Mouse (Mus musculus) megakaryocyte, embryonic 14.5 days (primary cell): Measurements from ENCODE around the gene Etnk1. TPM values are rescaled to one million over a fixed set of nuclear protein-coding genes. Genes with fewer than 3 reads are reported as not detected.

Experiments
- H3K27me3 ChIP-seq: replicated peaks from 2 replicates; pipeline ENCODE3; 2012; ENCODE audit warnings: inconsistent platforms
- H3K36me3 ChIP-seq: replicated peaks from 2 replicates; pipeline ENCODE3; 2012; ENCODE audit warnings: low read length, inconsistent platforms, mixed read lengths
- H3K4me1 ChIP-seq: 2 replicates; pipeline ENCODE4 v1.6.1; 2012; ENCODE audit warnings: inconsistent platforms
- H3K4me3 ChIP-seq: replicated peaks from 2 replicates; pipeline ENCODE3; 2012; ENCODE audit warnings: moderate library complexity, mild to moderate bottlenecking, inconsistent platforms
- H3K9me3 ChIP-seq: 2 replicates; pipeline ENCODE4 v1.6.1; 2012; ENCODE audit warnings: inconsistent platforms
- FLI1 ChIP-seq: IDR thresholded peaks from 2 replicates; pipeline ENCODE4 v1.6.1; 2012; ENCODE audit warnings: low read length, inconsistent platforms, mixed read lengths
- GATA1 ChIP-seq: IDR thresholded peaks from 3 replicates; pipeline ENCODE4 v1.6.1; 2012; ENCODE audit warnings: mixed read lengths, low read length, inconsistent platforms, borderline replicate concordance
- polyA plus RNA-seq: library from polyadenylated mRNA; stranded (reverse); fragments of >175 nt; gene quantifications from 2 replicates; pipeline ENCODE4 v1.2.3, GENCODE M21; 2012; ENCODE audit warnings: low replicate concordance; ENCODE audit not compliant: insufficient read depth

Gene Etnk1
- polyA plus RNA-seq, 1 experiment = 3.1 TPM

DNA sequence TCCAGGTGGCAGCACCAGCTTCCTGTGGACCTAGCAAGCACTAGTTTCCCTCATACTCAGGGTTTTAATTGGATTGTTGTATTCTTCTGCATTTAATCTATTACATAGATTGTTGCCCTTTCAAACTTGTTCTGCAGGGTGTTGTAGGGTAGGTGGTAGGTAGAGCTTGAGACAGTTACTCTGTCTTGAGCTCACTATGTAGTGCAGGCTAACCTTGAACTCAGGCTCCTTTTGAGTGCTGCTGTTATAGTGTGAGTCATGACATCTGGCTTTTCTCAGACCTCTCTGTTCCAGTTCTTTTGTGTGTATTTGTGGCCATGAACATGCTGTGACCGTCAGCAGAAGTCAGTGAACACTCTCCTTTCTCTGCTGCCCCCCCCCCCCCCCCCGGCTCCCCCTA is 12.7 kb downstream of the Etnk1 start:
- Histone ChIP-seq H3K36me3 (peaks cover 96% of the 10 kb centered on the region), H3K4me1 (peaks cover 75% of the 10 kb centered on the region)

DNA sequence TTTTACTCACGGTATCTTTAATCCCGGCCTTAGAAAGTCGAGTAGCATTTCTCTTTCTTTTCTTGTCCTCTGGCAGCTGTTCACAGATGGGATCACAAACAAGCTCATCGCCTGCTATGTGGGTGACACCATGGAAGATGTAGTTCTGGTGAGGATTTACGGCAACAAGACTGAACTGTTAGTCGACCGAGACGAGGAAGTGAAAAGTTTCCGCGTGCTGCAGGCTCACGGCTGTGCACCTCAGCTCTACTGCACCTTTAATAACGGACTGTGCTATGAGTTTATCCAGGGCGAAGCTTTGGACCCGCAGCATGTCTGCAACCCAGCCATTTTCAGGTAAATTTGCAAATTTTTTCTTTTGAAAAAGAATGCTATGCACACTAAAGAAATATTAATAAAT is 13.5 kb downstream of the Etnk1 start:
- Histone ChIP-seq H3K27me3 (no peaks in the 10 kb centered on the region), H3K4me3 (no peak overlapping the region), H3K4me1 (peaks cover 68% of the 10 kb centered on the region), H3K36me3 (peaks cover 98% of the 10 kb centered on the region), H3K9me3 (no peaks in the 10 kb centered on the region)
- TF ChIP-seq GATA1 (no peak), FLI1 (no peak)

More for the DNA sequence above, 12.7 kb downstream of the Etnk1 start:
- Histone ChIP-seq H3K4me3 (no peak overlapping the region), H3K9me3 (no peaks in the 10 kb centered on the region), H3K27me3 (no peaks in the 10 kb centered on the region)
- TF ChIP-seq FLI1 (no peak), GATA1 (no peak)

DNA sequence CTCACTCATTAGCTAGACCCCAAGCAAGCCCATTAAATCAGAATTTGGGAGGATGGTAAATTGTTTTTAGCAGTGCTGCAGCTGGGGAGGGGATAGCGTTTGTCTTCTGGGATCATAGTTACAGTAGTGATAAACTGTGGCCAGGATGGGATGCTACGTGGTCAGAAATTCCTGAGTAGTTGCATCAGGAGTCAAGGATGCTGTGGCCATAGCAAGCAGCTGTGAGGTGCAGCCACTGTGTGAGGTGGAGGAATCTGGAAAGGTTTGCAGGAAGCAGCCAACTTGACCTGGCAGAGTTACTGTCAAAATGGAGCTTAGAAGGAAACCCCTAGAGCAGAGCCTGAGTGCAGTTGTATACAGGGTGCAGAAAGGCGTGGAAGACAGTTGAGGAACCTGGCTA is 17.1 kb downstream of the Etnk1 start:
- Histone ChIP-seq H3K36me3 (peaks cover 94% of the 10 kb centered on the region), H3K4me1 (peaks cover 37% of the 10 kb centered on the region)
- TF ChIP-seq FLI1 (no peak), GATA1 (no peak)

DNA sequence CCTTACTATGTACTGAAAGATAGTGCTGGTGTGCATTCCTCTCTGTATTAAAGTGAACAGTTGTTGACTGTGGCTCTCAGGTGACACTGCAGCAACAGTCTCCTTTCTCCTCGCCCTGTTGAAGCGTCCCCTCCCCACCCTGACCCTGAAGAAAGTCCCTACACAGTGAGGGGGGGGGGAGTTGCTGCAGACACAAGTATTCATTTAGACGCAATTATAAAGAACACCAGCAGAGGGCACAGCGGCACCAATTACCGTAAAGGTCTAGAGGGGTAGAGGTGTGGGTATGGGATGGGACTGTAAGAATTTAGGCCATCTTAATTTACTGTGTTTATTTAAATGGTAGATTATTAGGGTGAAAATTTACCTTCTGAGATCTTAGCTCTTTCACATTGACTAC is 17.7 kb downstream of the Etnk1 start:
- no peaks in the 10 kb centered on the region for H3K27me3 ChIP-seq
- H3K4me3 ChIP-seq = no peak overlapping the region
- H3K9me3 ChIP-seq = no peaks in the 10 kb centered on the region
- H3K4me1 ChIP-seq = peaks cover 36% of the 10 kb centered on the region
- TF ChIP-seq FLI1 = no peak
- no peak for TF ChIP-seq GATA1
- H3K36me3 ChIP-seq = peaks cover 94% of the 10 kb centered on the region

More for the DNA sequence above, 17.1 kb downstream of the Etnk1 start:
- H3K9me3 ChIP-seq = no peaks in the 10 kb centered on the region
- H3K27me3 ChIP-seq = no peaks in the 10 kb centered on the region
- H3K4me3 ChIP-seq = no peak overlapping the region

DNA sequence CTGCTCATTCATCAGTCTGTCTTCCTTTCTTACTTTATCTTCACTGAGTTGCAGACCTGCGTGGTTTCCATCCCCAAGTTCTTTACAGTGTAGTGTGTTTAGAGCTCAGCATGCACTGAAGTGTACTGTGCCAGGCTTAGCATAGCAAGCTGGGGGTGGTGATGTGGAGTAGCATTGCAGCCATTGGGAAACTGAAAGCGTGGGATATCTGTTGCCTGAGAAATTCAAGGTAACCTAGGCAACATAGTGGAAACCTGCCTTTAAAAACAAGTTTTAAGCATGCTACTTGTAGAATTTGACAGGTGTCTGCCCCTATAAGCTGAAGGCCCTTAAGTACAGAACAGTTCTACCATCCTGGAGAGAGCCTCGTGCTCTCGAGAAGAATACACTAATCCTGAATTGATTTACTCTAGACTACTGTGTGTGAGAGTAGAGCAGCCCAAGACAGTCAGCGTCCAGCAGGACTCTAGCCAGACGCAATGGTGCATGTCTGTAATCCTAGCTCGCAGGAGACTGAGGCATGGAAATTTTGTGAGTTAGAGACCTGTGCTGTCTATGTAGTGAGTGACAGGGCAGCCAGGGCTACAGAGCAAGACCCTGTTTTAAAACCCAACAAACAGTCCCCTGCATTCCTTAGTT is 23.9 kb downstream of the Etnk1 start:
- H3K4me3 ChIP-seq = no peak overlapping the region
- no peaks in the 10 kb centered on the region for H3K27me3 ChIP-seq
- H3K9me3 ChIP-seq = no peaks in the 10 kb centered on the region
- TF ChIP-seq FLI1 = no peak
- no peak for TF ChIP-seq GATA1
- H3K36me3 ChIP-seq = peaks cover 96% of the 10 kb centered on the region
- peaks cover 16% of the 10 kb centered on the region for H3K4me1 ChIP-seq

DNA sequence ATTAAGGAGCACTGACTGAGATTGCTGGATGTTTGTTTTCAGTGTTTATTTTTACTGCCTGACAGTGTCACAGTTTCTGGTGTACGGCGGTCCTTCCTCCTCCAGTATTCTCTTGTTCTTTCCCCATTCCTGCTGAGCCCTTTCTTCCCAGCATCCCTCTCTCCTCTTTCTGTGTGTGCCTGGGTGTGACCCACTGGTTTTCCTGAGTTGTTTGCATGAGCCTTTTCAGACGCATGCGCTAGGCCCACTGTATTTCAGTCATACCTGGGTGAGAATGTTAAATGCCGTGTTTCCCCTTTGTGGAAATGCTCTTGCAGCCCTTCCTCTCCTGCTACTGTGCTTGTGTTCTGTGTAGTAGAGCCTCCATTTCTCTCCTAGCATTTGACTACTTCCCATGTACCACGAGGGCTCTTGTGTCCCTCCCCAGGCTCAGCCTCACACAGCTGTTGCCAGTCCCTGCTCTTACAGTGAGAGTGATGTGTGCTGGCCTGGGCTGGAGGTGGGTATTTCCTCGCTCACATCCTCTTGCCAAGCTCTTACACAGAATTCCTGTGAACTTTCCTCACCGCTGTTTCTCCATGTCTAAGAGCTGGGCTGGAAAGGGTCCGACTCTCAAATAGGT is 24.6 kb downstream of the Etnk1 start:
- Histone ChIP-seq H3K36me3 (peaks cover 95% of the 10 kb centered on the region), H3K4me1 (peaks cover 16% of the 10 kb centered on the region), H3K4me3 (no peak overlapping the region), H3K27me3 (no peaks in the 10 kb centered on the region), H3K9me3 (no peaks in the 10 kb centered on the region)
- TF ChIP-seq FLI1 (no peak), GATA1 (no peak)

DNA sequence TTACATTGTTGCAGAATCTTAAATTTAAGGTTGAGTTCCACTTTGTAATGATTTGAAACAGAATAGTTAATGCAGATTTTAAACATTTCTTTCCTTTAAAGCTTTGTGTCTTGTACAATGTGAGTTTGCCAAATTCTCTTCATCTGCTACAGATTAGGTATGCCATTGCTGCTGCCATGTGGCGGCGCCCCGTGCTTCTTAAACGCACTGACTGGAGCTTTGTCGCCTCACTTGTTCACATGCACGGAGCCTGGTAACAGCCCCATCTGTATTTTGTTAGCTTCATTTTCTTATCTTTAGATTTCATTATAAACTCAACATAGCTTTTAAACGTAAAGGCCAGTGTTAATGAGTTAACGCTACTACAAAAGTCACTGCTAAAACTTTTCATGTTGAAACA is 25.7 kb downstream of the Etnk1 start:
- peaks cover 16% of the 10 kb centered on the region for H3K4me1 ChIP-seq
- TF ChIP-seq FLI1 (no peak), GATA1 (no peak)
- H3K4me3 ChIP-seq = no peak overlapping the region
- H3K27me3 ChIP-seq = no peaks in the 10 kb centered on the region
- H3K9me3 ChIP-seq = no peaks in the 10 kb centered on the region
- peaks cover 99% of the 10 kb centered on the region for H3K36me3 ChIP-seq

DNA sequence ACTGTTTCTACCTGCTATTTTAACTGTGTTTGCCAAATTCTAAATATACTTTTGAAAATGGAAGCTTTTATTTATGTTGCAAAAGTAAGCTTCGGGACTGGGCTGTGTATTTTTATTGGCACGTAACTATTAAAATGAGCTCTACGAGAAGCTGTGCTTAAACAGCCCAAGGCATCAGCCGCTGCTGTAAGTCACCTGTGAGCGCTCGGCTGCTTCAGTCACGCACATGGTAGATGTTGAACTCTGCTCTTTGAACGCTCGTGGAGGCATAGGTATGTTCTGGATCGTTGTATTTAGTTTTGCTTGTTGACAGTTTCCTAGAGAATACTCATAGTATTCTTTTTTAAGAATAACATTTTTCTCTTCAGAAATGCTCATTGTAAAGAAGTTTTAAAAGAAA is 26.1 kb downstream of the Etnk1 start:
- Histone ChIP-seq H3K4me1 (peaks cover 16% of the 10 kb centered on the region), H3K4me3 (no peak overlapping the region), H3K9me3 (no peaks in the 10 kb centered on the region), H3K27me3 (no peaks in the 10 kb centered on the region), H3K36me3 (peaks cover 99% of the 10 kb centered on the region)
- TF ChIP-seq FLI1 (no peak), GATA1 (no peak)

DNA sequence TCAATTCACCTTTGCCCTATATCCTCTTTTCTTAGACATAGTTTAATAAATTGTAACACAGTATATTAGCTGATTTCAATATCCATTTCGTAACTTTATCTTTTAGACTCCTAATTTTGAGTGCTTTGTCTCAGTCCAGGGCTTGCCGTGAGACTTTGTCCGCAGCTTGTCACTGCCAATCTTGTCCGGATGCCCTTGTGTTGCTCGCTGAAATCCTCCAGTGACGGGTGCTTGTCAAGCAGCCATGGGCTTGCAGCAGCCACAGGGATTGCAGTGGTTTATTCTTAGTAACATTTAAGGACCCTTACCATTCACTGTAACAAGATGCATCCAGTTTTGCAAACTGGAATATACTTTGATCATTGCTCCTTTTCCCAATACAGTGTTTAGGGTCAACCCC is 26.6 kb downstream of the Etnk1 start:
- no peak for TF ChIP-seq GATA1
- no peak for TF ChIP-seq FLI1
- no peak overlapping the region for H3K4me3 ChIP-seq
- H3K36me3 ChIP-seq = peaks cover 99% of the 10 kb centered on the region

DNA sequence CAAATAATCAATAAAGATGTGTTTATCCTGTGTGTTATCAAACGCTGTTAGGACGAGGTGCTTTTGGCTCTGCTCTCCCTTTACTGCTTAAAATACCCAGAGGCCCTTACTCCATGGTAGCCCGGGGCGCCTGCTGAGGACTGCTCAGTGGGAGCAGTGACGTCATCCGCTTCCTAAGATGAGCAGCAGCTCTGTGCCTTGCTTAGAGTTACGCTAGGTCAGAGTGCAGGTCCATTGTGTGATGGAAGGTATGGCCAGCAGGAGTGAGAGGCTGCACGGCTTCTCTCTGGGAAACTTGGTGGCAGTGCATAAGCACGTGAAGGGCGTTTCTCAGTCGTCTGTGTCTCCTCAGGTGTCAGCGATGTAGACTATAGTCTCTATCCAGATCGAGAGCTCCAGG is 30.0 kb downstream of the Etnk1 start:
- H3K4me1 ChIP-seq = no peaks in the 10 kb centered on the region
- H3K27me3 ChIP-seq = no peaks in the 10 kb centered on the region
- no peak overlapping the region for H3K4me3 ChIP-seq
- no peaks in the 10 kb centered on the region for H3K9me3 ChIP-seq
- no peak for TF ChIP-seq FLI1
- no peak for TF ChIP-seq GATA1
- peaks cover 95% of the 10 kb centered on the region for H3K36me3 ChIP-seq

More for the DNA sequence above, 26.6 kb downstream of the Etnk1 start:
- Histone ChIP-seq H3K4me1 (peaks cover 14% of the 10 kb centered on the region), H3K9me3 (no peaks in the 10 kb centered on the region), H3K27me3 (no peaks in the 10 kb centered on the region)
